Mouse (Mus musculus): ENCODE measurements around the gene Dis3l. TPM values are rescaled to one million over a fixed set of nuclear protein-coding genes. Genes with fewer than 3 reads are reported as not detected.
"Not testable (repeated sequence)": the region's sequence is repeated elsewhere in the genome, so short reads cannot be mapped to it uniquely, and the experiment has no call there.

Gene Dis3l
- polyA plus RNA-seq, 1 experiment from 2014 or later, result 21.8 TPM

DNA sequence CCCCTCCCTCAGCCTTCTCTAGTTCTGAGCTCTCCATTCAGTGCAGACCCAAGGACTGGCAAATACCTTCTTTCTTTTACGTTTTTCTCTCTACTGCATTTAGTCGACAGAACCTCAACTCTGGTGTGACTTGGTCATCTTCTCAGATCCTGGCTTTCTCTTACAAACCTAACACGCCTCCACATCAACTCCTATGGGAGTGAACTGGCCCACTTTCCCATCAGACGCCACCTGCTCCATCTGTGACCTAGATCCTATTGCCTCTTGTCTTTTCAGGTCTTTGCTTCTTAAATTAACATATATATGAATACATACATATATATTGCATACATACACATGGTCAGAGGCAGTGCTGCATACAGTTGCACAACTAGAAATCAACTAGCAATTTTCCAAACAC is 67.3 kb downstream of the Dis3l start:
- no peaks in the 10 kb centered on the region for H3K9me3 ChIP-seq (replicated peaks)
- no peaks in the 10 kb centered on the region for H3K36me3 ChIP-seq
- no peaks in the 10 kb centered on the region for H3K4me1 ChIP-seq
- H3K27ac ChIP-seq (replicated peaks), result no peak overlapping the region
- H3K4me3 ChIP-seq (replicated peaks), result no peak overlapping the region
- no peak overlapping the region for H3K9ac ChIP-seq (replicated peaks)
- WGBS, result 71% methylated on average over 4 of the region's 4 CpGs
- no peak overlapping the region for H3K4me2 ChIP-seq
- no peaks in the 10 kb centered on the region for H3K27me3 ChIP-seq (replicated peaks)
- ATAC-seq (ENCODE audit: low FRiP score), result no peak

- H3K9me3 ChIP-seq (replicated peaks), result no peaks in the 10 kb centered on the region
- H3K4me2 ChIP-seq, result no peak overlapping the region
- no peak overlapping the region for H3K9ac ChIP-seq (replicated peaks)
- no peaks in the 10 kb centered on the region for H3K36me3 ChIP-seq
- 47% methylated on average over 7 of the region's 7 CpGs for WGBS
- no peak overlapping the region for H3K27ac ChIP-seq (replicated peaks)
- no peak for ATAC-seq (ENCODE audit: low FRiP score)
- H3K4me3 ChIP-seq (replicated peaks), result no peak overlapping the region
- H3K4me1 ChIP-seq, result no peaks in the 10 kb centered on the region
- H3K27me3 ChIP-seq (replicated peaks), result no peaks in the 10 kb centered on the region
These were observed 68.5 kb downstream of the Dis3l start for GRCm38 (mm10) chr9:64272611-64273010.

- Histone ChIP-seq H3K4me3 (replicated peaks) (no peak overlapping the region), H3K36me3 (no peaks in the 10 kb centered on the region), H3K4me2 (no peak overlapping the region), H3K9ac (replicated peaks) (no peak overlapping the region), H3K9me3 (replicated peaks) (no peaks in the 10 kb centered on the region), H3K27me3 (replicated peaks) (no peaks in the 10 kb centered on the region), H3K4me1 (no peaks in the 10 kb centered on the region), H3K27ac (replicated peaks) (no peak overlapping the region)
- WGBS, result 68% methylated on average over 3 of the region's 3 CpGs
- no peak for ATAC-seq (ENCODE audit: low FRiP score)
These were observed 69.8 kb downstream of the Dis3l start for GRCm38 (mm10) chr9:64271249-64271648.

GRCm38 (mm10) chr9:64268836-64269235 is 72.3 kb downstream of the Dis3l start:
- WGBS, result 96% methylated on average over 8 of the region's 8 CpGs
- ATAC-seq (ENCODE audit: low FRiP score); H3K4me2 ChIP-seq; H3K4me1 ChIP-seq; H3K27ac ChIP-seq (replicated peaks); H3K4me3 ChIP-seq (replicated peaks); H3K9ac ChIP-seq (replicated peaks); H3K27me3 ChIP-seq (replicated peaks); H3K36me3 ChIP-seq; H3K9me3 ChIP-seq (replicated peaks): not testable (repeated sequence)

GRCm38 (mm10) chr9:64268196-64268595 is 72.9 kb downstream of the Dis3l start:
- Histone ChIP-seq H3K36me3 (no peaks in the 10 kb centered on the region), H3K4me1 (no peaks in the 10 kb centered on the region), H3K9ac (replicated peaks) (no peak overlapping the region), H3K27me3 (replicated peaks) (no peaks in the 10 kb centered on the region), H3K4me2 (no peak overlapping the region), H3K9me3 (replicated peaks) (no peaks in the 10 kb centered on the region), H3K27ac (replicated peaks) (no peak overlapping the region), H3K4me3 (replicated peaks) (no peak overlapping the region)
- WGBS, result 94% methylated on average over 10 of the region's 10 CpGs
- ATAC-seq (ENCODE audit: low FRiP score), result no peak

DNA sequence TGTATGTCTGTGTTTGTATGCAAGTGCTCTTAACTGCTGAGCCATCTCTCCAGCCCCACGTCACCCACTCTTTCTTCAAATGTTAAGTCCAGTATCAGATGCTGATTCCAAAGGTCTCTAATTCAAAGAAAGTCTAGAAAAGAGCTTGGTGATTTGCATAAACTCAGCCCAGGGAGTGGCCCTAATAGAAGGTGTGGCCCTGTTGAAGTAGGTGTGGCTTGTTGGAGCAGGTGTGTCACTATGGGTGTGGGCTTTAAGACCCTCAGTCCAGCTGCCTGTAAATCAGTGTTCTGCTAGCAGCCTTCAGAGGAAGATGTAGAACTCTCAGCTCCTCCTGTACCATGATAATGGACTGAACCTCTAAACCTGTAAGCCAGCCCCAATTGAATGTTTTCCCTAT is 73.9 kb downstream of the Dis3l start:
- Histone ChIP-seq H3K27me3 (replicated peaks) (no peaks in the 10 kb centered on the region), H3K36me3 (no peaks in the 10 kb centered on the region), H3K9ac (replicated peaks) (no peak overlapping the region), H3K4me1 (no peaks in the 10 kb centered on the region), H3K4me3 (replicated peaks) (no peak overlapping the region), H3K27ac (replicated peaks) (no peak overlapping the region), H3K4me2 (no peak overlapping the region), H3K9me3 (replicated peaks) (no peaks in the 10 kb centered on the region)
- no peak for ATAC-seq (ENCODE audit: low FRiP score)
- WGBS, result 85% methylated on average over 1 of the region's 1 CpGs

DNA sequence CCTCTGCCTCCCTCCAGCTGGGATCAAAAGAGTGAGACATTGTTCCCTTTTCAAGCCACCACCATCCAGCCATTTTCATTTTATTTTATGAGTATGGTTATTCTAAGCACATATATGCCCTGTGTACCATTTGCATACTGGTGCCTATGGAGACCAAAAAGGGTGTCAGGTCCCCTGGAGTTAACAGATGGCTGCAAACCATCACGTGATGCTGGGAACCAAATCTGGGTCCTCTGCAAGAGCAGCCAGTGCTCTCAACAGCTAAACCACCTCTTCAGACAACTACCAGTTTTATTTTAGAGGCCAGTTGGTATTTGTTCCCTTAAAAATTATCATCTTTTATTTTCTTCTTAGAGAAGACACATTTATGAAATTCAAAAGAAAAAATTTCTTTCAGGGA is 76.3 kb downstream of the Dis3l start:
- Histone ChIP-seq H3K9ac (replicated peaks) (no peak overlapping the region), H3K4me3 (replicated peaks) (no peak overlapping the region), H3K27ac (replicated peaks) (no peak overlapping the region), H3K4me2 (no peak overlapping the region), H3K9me3 (replicated peaks) (no peaks in the 10 kb centered on the region), H3K36me3 (no peaks in the 10 kb centered on the region), H3K27me3 (replicated peaks) (no peaks in the 10 kb centered on the region), H3K4me1 (no peaks in the 10 kb centered on the region)
- 27% methylated on average over 1 of the region's 1 CpGs for WGBS
- no peak for ATAC-seq (ENCODE audit: low FRiP score)

DNA sequence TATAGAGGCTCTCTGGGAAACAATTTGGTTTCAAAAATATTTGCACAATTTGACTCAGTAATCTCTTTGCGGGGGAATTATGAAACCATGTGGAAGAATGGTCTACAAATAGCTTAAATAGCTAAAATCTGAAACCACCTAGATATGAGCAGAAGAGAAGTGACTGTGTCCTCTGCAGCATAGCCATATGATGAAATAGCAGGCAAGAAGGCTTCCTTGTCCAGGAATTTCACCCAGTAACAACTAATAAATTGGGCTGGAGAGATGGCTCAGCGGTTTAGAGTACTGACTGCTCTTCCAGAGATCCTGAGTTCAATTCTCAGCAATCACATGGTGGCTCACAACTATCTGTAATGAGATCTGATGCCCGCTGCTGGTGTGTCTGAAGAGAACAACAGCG is 80.1 kb downstream of the Dis3l start:
- H3K4me3 ChIP-seq (replicated peaks), result no peak overlapping the region
- WGBS, result 87% methylated on average over 4 of the region's 4 CpGs
- no peak for ATAC-seq (ENCODE audit: low FRiP score)

GRCm38 (mm10) chr9:64259906-64260305 is 81.2 kb downstream of the Dis3l start:
- no peak overlapping the region for H3K4me2 ChIP-seq
- WGBS, result 94% methylated on average over 5 of the region's 5 CpGs
- no peak for ATAC-seq (ENCODE audit: low FRiP score)
- no peak overlapping the region for H3K9ac ChIP-seq (replicated peaks)
- H3K4me3 ChIP-seq (replicated peaks), result no peak overlapping the region
- H3K27ac ChIP-seq (replicated peaks), result no peak overlapping the region
- no peaks in the 10 kb centered on the region for H3K27me3 ChIP-seq (replicated peaks)
- no peaks in the 10 kb centered on the region for H3K36me3 ChIP-seq
- H3K9me3 ChIP-seq (replicated peaks), result no peaks in the 10 kb centered on the region
- H3K4me1 ChIP-seq, result no peaks in the 10 kb centered on the region

More for the DNA sequence above, 80.1 kb downstream of the Dis3l start:
- H3K27ac ChIP-seq (replicated peaks), result no peak overlapping the region
- H3K4me1 ChIP-seq, result no peaks in the 10 kb centered on the region
- H3K4me2 ChIP-seq, result no peak overlapping the region
- H3K9me3 ChIP-seq (replicated peaks), result no peaks in the 10 kb centered on the region
- no peaks in the 10 kb centered on the region for H3K27me3 ChIP-seq (replicated peaks)
- no peaks in the 10 kb centered on the region for H3K36me3 ChIP-seq
- H3K9ac ChIP-seq (replicated peaks), result no peak overlapping the region

Other genes starting within 250 kb of the Dis3l start
- gene Lctl, start 224.1 kb downstream of the Dis3l start, polyA plus RNA-seq (2015; fragmentation: Nextera tagmentation; extraction: Ambion mirVana), result not detected in 2 replicates
- gene Zwilch, start 168.2 kb downstream of the Dis3l start, polyA plus RNA-seq (2015; fragmentation: Nextera tagmentation; extraction: Ambion mirVana), result 6.0 and 8.1 TPM in 2 replicates
- gene Rpl4, start 167.9 kb downstream of the Dis3l start, polyA plus RNA-seq (2015; fragmentation: Nextera tagmentation; extraction: Ambion mirVana), result 564 and 746 TPM in 2 replicates
- gene Snapc5, start 162.0 kb downstream of the Dis3l start, polyA plus RNA-seq (2015; fragmentation: Nextera tagmentation; extraction: Ambion mirVana), result 34.9 and 37.1 TPM in 2 replicates
- 2.3 and 3.2 TPM in 2 replicates for gene Uchl4, start 106.1 kb downstream of the Dis3l start, polyA plus RNA-seq (2015; fragmentation: Nextera tagmentation; extraction: Ambion mirVana)
- 71.0 and 80.1 TPM in 2 replicates for gene Map2k1, start 87.7 kb downstream of the Dis3l start, polyA plus RNA-seq (2015; fragmentation: Nextera tagmentation; extraction: Ambion mirVana)
- gene Tipin, start 59.7 kb downstream of the Dis3l start, polyA plus RNA-seq (2015; fragmentation: Nextera tagmentation; extraction: Ambion mirVana), result 65.7 and 96.3 TPM in 2 replicates
- gene Megf11, start 44.3 kb upstream of the Dis3l start, polyA plus RNA-seq (2015; fragmentation: Nextera tagmentation; extraction: Ambion mirVana), result 16.5 and 17.8 TPM in 2 replicates